Mouse (Mus musculus) embryonic facial prominence, embryonic 11.5 days (tissue): ENCODE measurements around the gene Rab6a. TPM values are rescaled to one million over a fixed set of nuclear protein-coding genes. Genes with fewer than 3 reads are reported as not detected.

Source experiments
- ATAC-seq: fragments of 200-750 bp; cut with Nextera tagmentation; replicated peaks from 2 replicates; pipeline ENCODE4 v1.8.0; 2017; ENCODE audit warnings: low read depth; ENCODE audit not compliant: insufficient number of reproducible peaks, low FRiP score, low TSS enrichment
- DNase-seq: peaks from one replicate; pipeline ENCODE4 v3.0.0-alpha.2; 2015; ENCODE audit warnings: low spot score
- H3K27ac ChIP-seq: fragments of 300-500 bp; sonication (generic); replicated peaks from 2 replicates; pipeline ENCODE4 v1.5.1; 2014; ENCODE audit warnings: mild to moderate bottlenecking, low read depth, low read length, control low read depth
- H3K27me3 ChIP-seq: fragments of 300-500 bp; sonication (generic); 2 replicates; pipeline ENCODE4 v1.6.1; 2014; ENCODE audit warnings: mild to moderate bottlenecking, low read length, moderate library complexity, mixed read lengths; ENCODE audit not compliant: control insufficient read depth, insufficient read depth
- H3K36me3 ChIP-seq: fragments of 300-500 bp; sonication (generic); replicated peaks from 2 replicates; pipeline ENCODE4 v1.6.1; 2014; ENCODE audit warnings: low read depth, mild to moderate bottlenecking, low read length, moderate library complexity, mixed read lengths; ENCODE audit not compliant: control insufficient read depth, insufficient read depth
- H3K4me1 ChIP-seq: fragments of 300-500 bp; sonication (generic); 2 replicates; pipeline ENCODE4 v1.6.1; 2014; ENCODE audit warnings: low read length, mixed read lengths; ENCODE audit not compliant: control insufficient read depth, insufficient read depth
- H3K4me2 ChIP-seq: fragments of 300-500 bp; sonication (generic); 2 replicates; pipeline ENCODE4 v1.6.1; 2014; ENCODE audit warnings: low read depth, mild to moderate bottlenecking, control low read depth, low read length, moderate library complexity
- H3K4me3 ChIP-seq: fragments of 300-500 bp; sonication (generic); 2 replicates; pipeline ENCODE4 v1.5.1; 2014; ENCODE audit warnings: low read depth, low read length, control low read depth
- H3K9ac ChIP-seq: fragments of 300-500 bp; sonication (generic); replicated peaks from 2 replicates; pipeline ENCODE4 v1.6.1; 2014; ENCODE audit warnings: mild to moderate bottlenecking, control low read depth, low read length
- H3K9me3 ChIP-seq: fragments of 300-500 bp; sonication (generic); replicated peaks from 2 replicates; pipeline ENCODE4 v1.6.1; 2016; ENCODE audit warnings: mild to moderate bottlenecking, low read length, inconsistent platforms, mixed read lengths; ENCODE audit not compliant: control insufficient read depth
- WGBS: fragments of 180-500 bp; shearing (Covaris S2); extraction: QIAGEN DNeasy Blood & Tissue Kit; methylation state at CpG from one replicate; pipeline ENCODE4 v1.1.7; 2014; 5-methylcytosine and 5-hydroxymethylcytosine counted together
- polyA plus RNA-seq: library from polyadenylated mRNA; unstranded; fragments of >200 nt; fragmentation: Nextera tagmentation; extraction: Ambion mirVana; gene quantifications from 2 replicates; pipeline ENCODE4 v1.2.1, GENCODE M21; 2014

Rab6a gene
- polyA plus RNA-seq, 1 experiment from 2014 or later, result 171 TPM

GRCm38 (mm10) chr7:100656739-100657138 is 49.5 kb downstream of the Rab6a start:
- Histone ChIP-seq H3K9ac (no peak overlapping the region), H3K9me3 (no peaks in the 10 kb centered on the region), H3K27ac (no peak overlapping the region), H3K36me3 (no peaks in the 10 kb centered on the region), H3K4me1 (no peaks in the 10 kb centered on the region), H3K27me3 (no peaks in the 10 kb centered on the region), H3K4me2 (no peak overlapping the region), H3K4me3 (no peak overlapping the region)
- DNase-seq, result no peak
- WGBS, result 26% methylated on average over 5 of the region's 5 CpGs
- ATAC-seq, result no peak

- H3K27ac ChIP-seq, result no peak overlapping the region
- peak; percentile 12; the same call in 1 of the 2 replicates for ATAC-seq
Measured at GRCm38 (mm10) chr7:100658093-100658578, 50.9 kb downstream of the Rab6a start.

DNA sequence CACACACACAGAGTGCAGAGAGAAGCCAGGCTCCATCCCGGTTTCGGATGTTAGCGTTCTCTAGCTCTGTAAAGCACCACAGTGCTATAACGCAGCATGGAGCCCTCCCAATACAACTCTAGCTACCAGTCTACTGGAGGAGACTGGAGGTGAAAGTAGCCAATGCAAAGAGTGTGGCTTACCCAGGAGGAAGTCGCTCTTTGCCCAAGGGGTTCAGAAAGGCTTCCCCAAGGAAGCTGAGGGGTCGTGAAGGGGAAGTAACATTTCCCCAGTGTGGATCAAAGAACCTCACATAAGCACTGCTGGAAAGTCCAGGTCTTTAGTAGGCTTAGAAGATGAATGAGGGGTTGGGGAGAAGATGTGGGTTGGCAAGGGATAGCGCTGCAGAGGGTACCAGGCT is 54.1 kb downstream of the Rab6a start:
- Histone ChIP-seq H3K4me1 (peaks cover 3% of the 10 kb centered on the region; the same call in 1 of the 2 replicates), H3K9me3 (no peaks in the 10 kb centered on the region), H3K9ac (no peak overlapping the region), H3K4me2 (no peak overlapping the region), H3K27me3 (no peaks in the 10 kb centered on the region), H3K27ac (no peak overlapping the region), H3K4me3 (no peak overlapping the region), H3K36me3 (no peaks in the 10 kb centered on the region)
- 84% methylated on average over 7 of the region's 7 CpGs for WGBS
- ATAC-seq, result no peak
- DNase-seq, result no peak

More at GRCm38 (mm10) chr7:100658093-100658578, 50.9 kb downstream of the Rab6a start:
- Histone ChIP-seq H3K4me3 (no peak overlapping the region), H3K36me3 (no peaks in the 10 kb centered on the region), H3K9me3 (no peaks in the 10 kb centered on the region), H3K27me3 (no peaks in the 10 kb centered on the region), H3K4me1 (no peaks in the 10 kb centered on the region), H3K9ac (no peak overlapping the region), H3K4me2 (peak overlapping the region; percentile 23; the same call in 1 of the 2 replicates)
- peak; percentile 65 for DNase-seq
- 23% methylated on average over 18 of the region's 18 CpGs for WGBS

GRCm38 (mm10) chr7:100662231-100662630 is 55.0 kb downstream of the Rab6a start, which contains the start of gene Plekhb1:
Plekhb1 (minus strand) TSS chr7:100662414.
- H3K27me3 ChIP-seq, result no peaks in the 10 kb centered on the region
- no peaks in the 10 kb centered on the region for H3K36me3 ChIP-seq
- WGBS, result 73% methylated on average over 8 of the region's 8 CpGs
- no peak within 1 kb of the TSS for H3K27ac ChIP-seq
- peaks cover 3% of the 10 kb centered on the region; the same call in 1 of the 2 replicates for H3K4me1 ChIP-seq
- no peak within 1 kb of the TSS for H3K4me3 ChIP-seq
- no peak for DNase-seq
- no peak within 1 kb of the TSS for H3K4me2 ChIP-seq
- ATAC-seq, result no peak
- no peak within 1 kb of the TSS for H3K9ac ChIP-seq
- H3K9me3 ChIP-seq, result no peaks in the 10 kb centered on the region

DNA sequence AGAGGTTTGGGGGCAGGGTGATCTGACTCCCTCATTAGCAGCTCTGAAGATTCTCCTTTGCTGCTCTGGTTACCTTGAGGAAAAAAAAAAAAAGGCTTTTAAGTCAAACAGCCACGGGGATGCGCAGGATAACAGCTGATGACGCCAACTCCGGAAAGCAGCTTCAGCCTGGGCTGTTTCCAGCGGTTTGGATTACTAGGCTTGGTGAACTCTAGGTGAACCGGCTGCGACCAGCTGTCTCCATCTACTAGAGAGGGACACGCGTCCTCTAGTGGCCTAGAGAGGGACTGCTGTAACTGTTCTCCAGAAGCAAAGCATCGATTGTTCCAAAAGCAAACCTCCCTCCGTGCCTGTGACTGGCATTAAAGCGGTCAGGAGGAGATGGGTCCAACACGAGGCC is 56.0 kb downstream of the Rab6a start:
- no peaks in the 10 kb centered on the region for H3K36me3 ChIP-seq
- 1% methylated on average over 13 of the region's 13 CpGs for WGBS
- no peaks in the 10 kb centered on the region for H3K9me3 ChIP-seq
- DNase-seq (peak; percentile 98), ATAC-seq (peak; percentile 83)
- H3K4me2 ChIP-seq, result no peak overlapping the region
- H3K9ac ChIP-seq, result no peak overlapping the region
- H3K4me1 ChIP-seq, result peaks cover 3% of the 10 kb centered on the region; the same call in 1 of the 2 replicates
- no peak overlapping the region for H3K27ac ChIP-seq
- no peak overlapping the region for H3K4me3 ChIP-seq
- no peaks in the 10 kb centered on the region for H3K27me3 ChIP-seq

DNA sequence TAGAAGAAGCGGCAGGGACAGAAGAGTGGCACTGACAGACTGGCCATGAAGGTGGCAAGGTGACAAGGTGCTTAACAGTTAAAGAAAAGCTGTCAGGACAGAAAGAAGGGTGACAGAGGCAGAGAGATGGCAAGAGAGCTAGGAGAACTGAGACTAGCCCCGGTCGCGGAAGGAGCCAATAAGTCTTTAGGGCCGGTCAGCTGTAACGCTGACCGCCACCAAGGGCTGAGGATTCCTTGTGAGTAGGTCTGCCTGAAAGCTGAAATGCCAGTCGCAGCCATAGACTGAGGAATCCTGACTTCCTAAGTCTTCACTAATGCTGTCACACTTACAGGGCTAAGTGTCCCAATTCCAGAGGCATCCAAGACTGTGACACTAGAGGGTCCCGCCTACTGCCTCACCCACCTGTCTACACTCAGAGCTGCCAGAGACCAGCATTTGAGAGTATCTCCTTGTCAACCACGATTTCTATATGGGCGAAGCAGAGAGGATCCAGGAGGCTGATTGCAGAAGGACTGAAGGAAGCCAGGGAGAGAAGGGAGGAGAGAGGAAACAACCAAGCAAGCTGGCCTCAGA is 56.6 kb downstream of the Rab6a start:
- no peak overlapping the region for H3K9ac ChIP-seq
- no peak overlapping the region for H3K27ac ChIP-seq
- ATAC-seq (no peak), DNase-seq (no peak)
- H3K36me3 ChIP-seq, result no peaks in the 10 kb centered on the region
- peaks cover 3% of the 10 kb centered on the region; the same call in 1 of the 2 replicates for H3K4me1 ChIP-seq
- WGBS, result 61% methylated on average over 11 of the region's 11 CpGs
- no peaks in the 10 kb centered on the region for H3K27me3 ChIP-seq
- H3K4me2 ChIP-seq, result no peak overlapping the region
- no peaks in the 10 kb centered on the region for H3K9me3 ChIP-seq
- H3K4me3 ChIP-seq, result no peak overlapping the region

- H3K27ac ChIP-seq, result no peak overlapping the region
- H3K4me1 ChIP-seq, result no peaks in the 10 kb centered on the region
- 84% methylated on average over 5 of the region's 5 CpGs for WGBS
- H3K9me3 ChIP-seq, result no peaks in the 10 kb centered on the region
- H3K4me3 ChIP-seq, result no peak overlapping the region
- no peaks in the 10 kb centered on the region for H3K27me3 ChIP-seq
- no peak for ATAC-seq
- no peak for DNase-seq
- H3K9ac ChIP-seq, result no peak overlapping the region
- H3K36me3 ChIP-seq, result no peaks in the 10 kb centered on the region
- no peak overlapping the region for H3K4me2 ChIP-seq
Measured at GRCm38 (mm10) chr7:100670646-100671045, 63.4 kb downstream of the Rab6a start.

DNA sequence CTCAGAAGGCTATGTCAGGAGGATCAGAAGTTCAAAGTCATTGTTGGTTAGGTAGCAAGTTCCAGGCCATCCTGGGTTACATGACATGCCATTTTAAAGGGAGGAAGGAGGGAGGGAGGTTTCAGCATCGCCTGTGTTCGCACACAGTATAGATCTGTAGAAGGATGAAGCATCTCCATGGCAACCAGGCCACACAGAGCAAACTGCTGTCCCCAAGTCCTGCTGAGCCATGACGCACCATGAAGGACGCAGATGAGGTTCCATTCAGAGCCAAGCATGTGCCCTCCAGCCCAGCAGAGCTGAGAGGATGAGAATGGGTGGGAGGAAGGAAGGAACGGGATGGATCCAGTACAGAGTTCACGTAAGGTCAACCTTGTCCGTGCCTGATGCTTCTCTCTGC is 66.2 kb downstream of the Rab6a start:
- 63% methylated on average over 7 of the region's 7 CpGs for WGBS
- H3K4me1 ChIP-seq, result no peaks in the 10 kb centered on the region
- no peaks in the 10 kb centered on the region for H3K27me3 ChIP-seq
- ATAC-seq (no peak), DNase-seq (no peak)
- no peak overlapping the region for H3K4me3 ChIP-seq
- H3K27ac ChIP-seq, result no peak overlapping the region
- H3K4me2 ChIP-seq, result no peak overlapping the region
- H3K9ac ChIP-seq, result no peak overlapping the region
- H3K9me3 ChIP-seq, result no peaks in the 10 kb centered on the region
- H3K36me3 ChIP-seq, result no peaks in the 10 kb centered on the region
